In genomic region chr11:83786835-83787234, GRCm38 (mm10) we compare ENCODE assay signal across 14 mouse cellular contexts. TPM values are rescaled to one million over a fixed set of nuclear protein-coding genes. Genes with fewer than 3 reads are reported as not detected.
DNase-seq lines count a peak whose midpoint lies in the region; ATAC-seq lines count a peak whose summit lies in the region.
"Had no signal": no experiment of that assay in that cellular context is flagged by ENCODE, and none has a peak within 500 bp of the region (broad histone marks: within the 10 kb centered on the region; RNA-seq: fewer than 3 reads in every experiment).

No protein-coding gene starts in this region.

- H3K9ac ChIP-seq in heart, embryonic 11.5 days (ENCODE audit: low read depth, low read length): no peak overlapping the region
- H3K9ac ChIP-seq in heart, embryonic 13.5 days: no peak overlapping the region
- no peak overlapping the region for H3K9ac ChIP-seq in kidney, embryonic 16.5 days (replicated peaks; ENCODE audit: low read length)
- H3K9ac ChIP-seq: neural tube, embryonic 15.5 days; stomach, embryonic 15.5 days had no signal

- no peaks in the 10 kb centered on the region for H3K9me3 ChIP-seq in heart, embryonic 11.5 days (replicated peaks; ENCODE audit: control insufficient read depth, low read length)
- H3K9me3 ChIP-seq in heart, embryonic 13.5 days: no peaks in the 10 kb centered on the region
- no peaks in the 10 kb centered on the region for H3K9me3 ChIP-seq in kidney, embryonic 16.5 days (ENCODE audit: low read length)
- H3K9me3 ChIP-seq: forebrain, embryonic 10.5 days; megakaryocyte, embryonic 14.5 days; neural tube, embryonic 15.5 days; stomach, embryonic 15.5 days had no signal

- 54% methylated on average over 4 of the region's 4 CpGs for WGBS in heart, embryonic 11.5 days (ENCODE audit: insufficient replicate concordance)
- WGBS in heart, embryonic 13.5 days: 52% methylated on average over 4 of the region's 4 CpGs
- 33% methylated on average over 4 of the region's 4 CpGs for WGBS in kidney, embryonic 16.5 days

- DNase-seq in heart, adult 18-20 months: peak; percentile 53 to 75
- peak; percentile 60 to 77 for DNase-seq in lung, postnatal 4 days
- DNase-seq in right cerebral cortex, postnatal 25 days: no peak
- no peak for DNase-seq in left cerebral cortex, postnatal 14 days (ENCODE audit: low spot score in 2 of 2)
- DNase-seq: cerebellum, postnatal 36 days had no signal

- intact Hi-C loops in left cerebral cortex, postnatal 14 days (cut with DNase I): no loop called here

- no peaks in the 10 kb centered on the region; the same call in 1 of the 2 replicates for H3K27me3 ChIP-seq in heart, embryonic 11.5 days (ENCODE audit: control insufficient read depth, insufficient read depth, low read length)
- 0 out of 2 replicates have a peak, but pooled peaks cover 8% of the 10 kb centered on the region for H3K27me3 ChIP-seq in heart, embryonic 13.5 days (replicated peaks)
- no peaks in the 10 kb centered on the region for H3K27me3 ChIP-seq in kidney, embryonic 16.5 days (ENCODE audit: insufficient read depth, low read length)
- H3K27me3 ChIP-seq: neural tube, embryonic 15.5 days; stomach, embryonic 15.5 days had no signal

- no peak overlapping the region for H3K4me2 ChIP-seq in heart, embryonic 11.5 days
- H3K4me2 ChIP-seq in heart, embryonic 13.5 days: no peak overlapping the region
- no peak overlapping the region for H3K4me2 ChIP-seq in kidney, embryonic 16.5 days (replicated peaks; ENCODE audit: low read depth, low read length)
- H3K4me2 ChIP-seq: neural tube, embryonic 15.5 days; stomach, embryonic 15.5 days had no signal

- H3K4me3 ChIP-seq in heart, embryonic 11.5 days (ENCODE audit: low read depth, low read length): no peak overlapping the region
- no peak overlapping the region for H3K4me3 ChIP-seq in heart, embryonic 13.5 days
- no peak overlapping the region for H3K4me3 ChIP-seq in kidney, embryonic 16.5 days (ENCODE audit: low read length)
- H3K4me3 ChIP-seq: forebrain, embryonic 10.5 days; megakaryocyte, embryonic 14.5 days; neural tube, embryonic 15.5 days; stomach, embryonic 15.5 days had no signal

- H3K27ac ChIP-seq in heart, embryonic 11.5 days (ENCODE audit: low read depth, low read length): no peak overlapping the region
- 0 out of 2 replicates have a peak overlapping the region, but pooled peaks have one; percentile 12 for H3K27ac ChIP-seq in heart, embryonic 13.5 days (replicated peaks)
- peak overlapping the region; percentile 76; the same call in 1 of the 2 replicates for H3K27ac ChIP-seq in kidney, embryonic 16.5 days (ENCODE audit: low read length)
- H3K27ac ChIP-seq: forebrain, embryonic 10.5 days; neural tube, embryonic 15.5 days; stomach, embryonic 15.5 days had no signal

- no peak for ATAC-seq in heart, embryonic 11.5 days (replicated peaks; ENCODE audit: insufficient number of reproducible peaks, low FRiP score, low TSS enrichment)
- no peak for ATAC-seq in heart, embryonic 13.5 days (ENCODE audit: extremely low read depth, insufficient number of reproducible peaks, low FRiP score, low TSS enrichment)
- peak; percentile 40; the same call in 1 of the 2 replicates for ATAC-seq in kidney, embryonic 16.5 days (ENCODE audit: low FRiP score, low TSS enrichment)
- ATAC-seq in inflammation-experienced regulatory T-cells, adult 6 months: no peak

- peaks cover 2% of the 10 kb centered on the region; the same call in 1 of the 2 replicates for H3K36me3 ChIP-seq in heart, embryonic 11.5 days (ENCODE audit: control insufficient read depth, insufficient read depth, low read length)
- peaks cover 18% of the 10 kb centered on the region for H3K36me3 ChIP-seq in heart, embryonic 13.5 days
- H3K36me3 ChIP-seq in kidney, embryonic 16.5 days (ENCODE audit: insufficient read depth, low read length): peaks cover 6% of the 10 kb centered on the region; the same call in 1 of the 2 replicates

- peaks cover 3% of the 10 kb centered on the region; the same call in 1 of the 2 replicates for H3K4me1 ChIP-seq in heart, embryonic 11.5 days (ENCODE audit: control insufficient read depth, insufficient read depth, low read length)
- peaks cover 10% of the 10 kb centered on the region; the same call in 1 of the 2 replicates for H3K4me1 ChIP-seq in heart, embryonic 13.5 days
- H3K4me1 ChIP-seq in kidney, embryonic 16.5 days (ENCODE audit: insufficient read depth, low read length): peaks cover 25% of the 10 kb centered on the region
- H3K4me1 ChIP-seq: neural tube, embryonic 15.5 days had no signal

RNA-seq across cellular contexts. Expression of gene Heatr6, which starts 33.3 kb away (rescaled TPM):
- 1 to 10 TPM; 5.5 to 6.5 TPM for total RNA-seq in heart, adult 18-20 months (2021)
- polyA plus RNA-seq in heart, embryonic 11.5 days (2014; fragmentation: Nextera tagmentation; extraction: Ambion mirVana): 13.5 and 16.1 TPM in 2 replicates
- 12.9 and 15.2 TPM in 2 replicates for polyA plus RNA-seq in heart, embryonic 13.5 days (2015; fragmentation: Nextera tagmentation; extraction: Ambion mirVana)
- 23.6 and 27.2 TPM in 2 replicates for polyA plus RNA-seq in kidney, embryonic 16.5 days (2015; fragmentation: Nextera tagmentation; extraction: Ambion mirVana)
- polyA plus RNA-seq in inflammation-experienced regulatory T-cells, adult 6 months (2017; shearing (Covaris generic)): 10 to 100 TPM; 28.7 to 42.7 (median 36.0) TPM
- total RNA-seq in left cerebral cortex, postnatal 14 days (2021): 10 to 100 TPM; 12.6 to 14.8 TPM

RNA-seq across cellular contexts. Expression of gene Wfdc21, which starts 40.1 kb away (rescaled TPM):
- not detected for total RNA-seq in heart, adult 18-20 months (2021)
- polyA plus RNA-seq in heart, embryonic 11.5 days (2014; fragmentation: Nextera tagmentation; extraction: Ambion mirVana): not detected in 2 replicates
- polyA plus RNA-seq in heart, embryonic 13.5 days (2015; fragmentation: Nextera tagmentation; extraction: Ambion mirVana): not detected in 2 replicates
- 0.71 TPM in 1 of 2 replicates, not detected in the other for polyA plus RNA-seq in kidney, embryonic 16.5 days (2015; fragmentation: Nextera tagmentation; extraction: Ambion mirVana)
- not detected for polyA plus RNA-seq in inflammation-experienced regulatory T-cells, adult 6 months (2017; shearing (Covaris generic))
- not detected for total RNA-seq in left cerebral cortex, postnatal 14 days (2021)
- polyA plus RNA-seq: forebrain, embryonic 10.5 days; limb, embryonic 11.5 days had no signal

Comparison
In these comparisons a context has a peak if more than half of its experiments do, and no peak if none do; other contexts are left out.
1. DNase-seq: peak in heart, adult 18-20 months (2 of 2) and lung, postnatal 4 days (2 of 2); none in right cerebral cortex, postnatal 25 days (single experiment) and left cerebral cortex, postnatal 14 days (0 of 2).